Mouse (Mus musculus) myocyte (in vitro differentiated cells): ENCODE measurements around the gene Tmem63c. TPM values are rescaled to one million over a fixed set of nuclear protein-coding genes. Genes with fewer than 3 reads are reported as not detected.

Source experiments
- H3K27me3 ChIP-seq: one replicate; pipeline ENCODE4 v1.6.1; 2011; ENCODE audit not compliant: control insufficient read depth, insufficient read depth, insufficient read length
- H3K36me3 ChIP-seq: one replicate; pipeline ENCODE4 v1.6.1; 2011; ENCODE audit not compliant: control insufficient read depth, insufficient read depth
- H3K4me2 ChIP-seq: one replicate; pipeline ENCODE4 v1.6.1; 2011; ENCODE audit warnings: low read depth, control low read depth
- H3K4me3 ChIP-seq: one replicate; pipeline ENCODE4 v1.5.1; 2011; ENCODE audit warnings: mild to moderate bottlenecking, control low read depth, moderate library complexity
- H3K79me2 ChIP-seq: one replicate; pipeline ENCODE4 v1.6.1; 2011; ENCODE audit not compliant: control insufficient read depth, insufficient read depth
- H3ac ChIP-seq: one replicate; pipeline ENCODE4 v1.6.1; 2011; ENCODE audit not compliant: control insufficient read depth, insufficient read length
- CEBPB ChIP-seq: IDR thresholded peaks from 2 replicates; pipeline ENCODE4 v1.6.1; 2011; ENCODE audit warnings: mild to moderate bottlenecking, moderate library complexity; ENCODE audit not compliant: poor library complexity, insufficient read depth, severe bottlenecking
- E2F4 ChIP-seq: IDR thresholded peaks from one replicate; pipeline ENCODE4 v1.6.1; 2011; ENCODE audit warnings: mild to moderate bottlenecking, control low read depth, moderate library complexity; ENCODE audit not compliant: insufficient read depth
- MAX ChIP-seq: IDR thresholded peaks from one replicate; pipeline ENCODE4 v1.6.1; 2011; ENCODE audit warnings: low read depth, mild to moderate bottlenecking, control low read depth
- MYOD1 ChIP-seq, 3 experiments: IDR thresholded peaks; one replicate each; pipeline ENCODE4 v1.6.1; 2011; ENCODE audit warnings: control low read depth in 2 of 3, low read depth in 2 of 3, mild to moderate bottlenecking in 2 of 3, moderate library complexity in 1 of 3; ENCODE audit not compliant: insufficient read length in 2 of 3, control insufficient read depth in 1 of 3
- MYOG ChIP-seq, 3 experiments: IDR thresholded peaks; one replicate each; pipeline ENCODE4 v1.6.1; 2011; ENCODE audit warnings: control low read depth in 2 of 3, low read depth in 2 of 3, mild to moderate bottlenecking in 2 of 3; ENCODE audit not compliant: insufficient read length in 2 of 3, control insufficient read depth in 1 of 3, insufficient read depth in 1 of 3
- POLR2A ChIP-seq: IDR thresholded peaks from one replicate; pipeline ENCODE4 v1.6.1; 2011; ENCODE audit warnings: low read depth, mild to moderate bottlenecking, control low read depth, moderate library complexity; ENCODE audit not compliant: insufficient read length
- POLR2AphosphoS2 ChIP-seq: IDR thresholded peaks from one replicate; pipeline ENCODE4 v1.6.1; 2011; ENCODE audit warnings: low read depth, control low read depth; ENCODE audit not compliant: insufficient read length
- REST ChIP-seq: IDR thresholded peaks from one replicate; pipeline ENCODE4 v1.6.1; 2011; ENCODE audit warnings: mild to moderate bottlenecking, control low read depth, moderate library complexity; ENCODE audit not compliant: insufficient read depth, insufficient read length
- SRF ChIP-seq: IDR thresholded peaks from one replicate; pipeline ENCODE4 v1.6.1; 2011; ENCODE audit warnings: low read depth; ENCODE audit not compliant: control insufficient read depth, insufficient read length
- TCF12 ChIP-seq: IDR thresholded peaks from one replicate; pipeline ENCODE4 v1.6.1; 2011; ENCODE audit warnings: mild to moderate bottlenecking, control low read depth; ENCODE audit not compliant: poor library complexity, insufficient read depth, severe bottlenecking
- TCF3 ChIP-seq: IDR thresholded peaks from one replicate; pipeline ENCODE4 v1.6.1; 2011; ENCODE audit warnings: low read depth, control low read depth; ENCODE audit not compliant: insufficient read length
- USF1 ChIP-seq: IDR thresholded peaks from one replicate; pipeline ENCODE4 v1.6.1; 2011; ENCODE audit warnings: low read depth, mild to moderate bottlenecking, control low read depth, moderate library complexity
- polyA plus RNA-seq: library from polyadenylated mRNA; unstranded; fragments of >200 nt; fragmentation: generic; extraction: Trizol; gene quantifications from one replicate; pipeline ENCODE4 v1.2.1, GENCODE M21; 2012; ENCODE audit warnings: missing spikeins

Gene Tmem63c
- polyA plus RNA-seq, 1 experiment = not detected

DNA sequence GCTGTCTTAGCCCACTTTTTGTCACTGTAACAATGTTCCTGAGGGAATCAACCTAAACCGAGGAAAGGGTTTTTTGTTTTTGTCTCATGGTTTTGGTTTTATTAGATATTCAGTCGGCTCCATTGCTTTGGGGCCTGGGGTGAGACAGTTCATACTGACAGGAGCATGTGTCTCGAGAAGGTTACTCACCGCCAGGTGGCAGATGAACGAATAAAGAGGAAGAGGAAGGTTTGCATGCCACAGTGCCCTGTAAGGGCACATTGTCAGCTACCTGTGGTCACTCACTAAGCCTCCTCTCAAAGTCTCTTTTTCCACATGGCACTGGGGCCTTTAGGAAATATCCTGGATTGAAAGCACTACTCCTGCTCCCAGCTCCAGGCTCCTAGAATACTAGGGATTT, 49.4 kb downstream of the Tmem63c start:
- Histone ChIP-seq H3K36me3 (no peaks in the 10 kb centered on the region), H3K27me3 (peaks cover 48% of the 10 kb centered on the region), H3ac (no peak overlapping the region), H3K4me3 (no peak overlapping the region), H3K4me2 (no peak overlapping the region), H3K79me2 (no peaks in the 10 kb centered on the region)
- TF ChIP-seq TCF3 (no peak), CEBPB (no peak)

DNA sequence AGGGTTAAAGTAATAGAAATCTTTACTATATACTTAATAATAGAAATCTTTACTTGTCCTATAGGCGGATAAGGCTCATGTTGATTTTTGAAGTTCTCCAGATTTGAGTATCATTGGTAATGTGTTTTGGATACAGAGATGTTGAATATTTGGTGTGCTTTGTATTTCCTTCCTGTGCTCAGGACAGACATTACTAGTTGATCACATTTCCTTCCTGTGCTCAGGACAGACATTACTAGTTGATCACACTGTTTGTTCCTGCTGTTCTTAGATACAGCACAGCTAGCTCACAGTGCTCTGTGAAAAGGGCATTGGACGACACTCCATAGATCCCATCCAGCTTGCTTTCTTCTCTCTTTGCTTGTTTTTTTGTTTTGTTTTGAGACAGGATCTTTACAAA, 55.5 kb downstream of the Tmem63c start:
- no peak overlapping the region for H3K4me2 ChIP-seq
- H3ac ChIP-seq = no peak overlapping the region
- TF ChIP-seq POLR2A (no peak), REST (no peak), MAX (no peak), CEBPB (no peak), SRF (no peak), MYOD1 (IDR thresholded peaks at IDR 0.05; ENCODE audit: control insufficient read depth in 1 of 3, insufficient read length in 2 of 3, low read depth in 2 of 3) (no peak), E2F4 (no peak), USF1 (no peak), MYOG (IDR thresholded peaks at IDR 0.05; ENCODE audit: control insufficient read depth in 1 of 3, insufficient read depth in 1 of 3, insufficient read length in 2 of 3, low read depth in 2 of 3) (no peak)
- H3K4me3 ChIP-seq = no peak overlapping the region
- H3K27me3 ChIP-seq = peaks cover 44% of the 10 kb centered on the region
- no peaks in the 10 kb centered on the region for H3K36me3 ChIP-seq
- no peaks in the 10 kb centered on the region for H3K79me2 ChIP-seq

DNA sequence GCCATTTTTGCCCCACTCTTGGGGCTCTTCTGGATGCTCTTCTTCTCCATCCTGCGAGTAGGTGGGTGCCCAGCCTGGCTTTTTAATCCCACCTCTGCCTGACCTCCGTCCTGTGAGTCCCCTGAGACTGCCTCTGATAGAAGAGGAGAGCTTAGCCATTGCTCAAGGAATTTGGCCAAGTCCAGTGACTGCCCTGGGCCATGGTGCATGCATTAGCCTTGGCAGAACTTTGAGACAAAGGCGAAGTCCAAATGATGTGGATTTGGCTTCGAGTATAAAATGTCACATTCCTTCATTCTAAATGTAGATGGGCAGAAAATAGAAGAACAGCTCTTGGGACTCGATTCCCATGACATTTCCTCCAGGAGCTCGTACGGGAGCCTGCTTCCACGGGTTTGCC, 61.7 kb downstream of the Tmem63c start:
- Histone ChIP-seq H3K4me3 (no peak overlapping the region), H3K79me2 (no peaks in the 10 kb centered on the region), H3K36me3 (no peaks in the 10 kb centered on the region), H3K27me3 (peaks cover 37% of the 10 kb centered on the region), H3K4me2 (no peak overlapping the region), H3ac (no peak overlapping the region)
- TF ChIP-seq REST (no peak), MYOD1 (IDR thresholded peaks at IDR 0.05; ENCODE audit: control insufficient read depth in 1 of 3, insufficient read length in 2 of 3, low read depth in 2 of 3) (no peak), TCF12 (no peak), POLR2AphosphoS2 (no peak), SRF (no peak), USF1 (no peak), TCF3 (no peak), CEBPB (no peak), POLR2A (no peak)

DNA sequence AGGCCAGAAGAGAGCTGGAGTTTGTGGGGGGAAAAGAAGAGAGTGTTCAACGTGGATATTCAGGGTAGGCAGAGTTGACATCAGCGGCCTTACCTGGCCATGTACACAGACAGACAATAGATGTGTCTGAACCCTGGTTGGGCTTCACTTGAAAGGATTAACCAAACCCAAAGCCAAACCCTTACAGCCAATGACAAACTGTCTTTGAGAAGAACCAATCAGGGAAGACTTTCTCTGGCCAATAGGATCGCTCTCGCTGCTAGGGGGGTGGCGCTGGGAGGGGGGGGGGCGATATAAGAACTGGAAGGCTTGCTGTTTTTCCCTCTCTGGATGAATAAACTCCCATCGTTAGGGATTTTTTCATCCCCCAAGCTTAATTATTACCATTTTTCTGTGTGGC, 66.1 kb downstream of the Tmem63c start:
- Histone ChIP-seq H3K4me3 (no peak overlapping the region), H3K79me2 (no peaks in the 10 kb centered on the region), H3K4me2 (no peak overlapping the region), H3ac (no peak overlapping the region), H3K27me3 (peaks cover 30% of the 10 kb centered on the region), H3K36me3 (no peaks in the 10 kb centered on the region)
- TF ChIP-seq POLR2A (no peak), REST (no peak), MAX (no peak), MYOG (IDR thresholded peaks at IDR 0.05; ENCODE audit: control insufficient read depth in 1 of 3, insufficient read depth in 1 of 3, insufficient read length in 2 of 3, low read depth in 2 of 3) (no peak), CEBPB (no peak), TCF12 (no peak), POLR2AphosphoS2 (no peak), USF1 (no peak), TCF3 (no peak), SRF (no peak), MYOD1 (IDR thresholded peaks at IDR 0.05; ENCODE audit: control insufficient read depth in 1 of 3, insufficient read length in 2 of 3, low read depth in 2 of 3) (no peak), E2F4 (no peak)

DNA sequence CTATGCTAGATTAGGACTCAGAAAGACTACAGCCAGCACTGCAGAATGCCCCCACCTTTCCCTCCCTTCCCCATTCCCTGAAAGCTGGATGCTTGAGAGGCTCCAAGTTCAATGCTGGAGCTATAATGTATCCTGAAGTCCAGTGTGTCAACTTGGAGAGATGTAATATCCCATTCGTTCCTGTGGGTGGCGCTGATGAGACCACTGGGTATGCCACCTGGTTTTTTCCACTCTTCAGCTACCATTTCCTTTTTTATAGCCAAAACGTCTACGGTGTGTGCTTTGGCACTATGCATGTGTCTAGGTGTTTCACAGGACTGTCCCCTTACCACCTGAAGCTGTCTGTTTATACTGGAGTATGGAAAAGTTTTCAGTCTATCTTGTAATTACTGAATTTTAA, 67.2 kb downstream of the Tmem63c start:
- TF ChIP-seq TCF12 = no peak
- no peak for TF ChIP-seq MAX
- no peak for TF ChIP-seq E2F4
- TF ChIP-seq MYOD1 (IDR thresholded peaks at IDR 0.05; ENCODE audit: control insufficient read depth in 1 of 3, insufficient read length in 2 of 3, low read depth in 2 of 3) = no peak
- no peak for TF ChIP-seq REST
- H3K79me2 ChIP-seq = no peaks in the 10 kb centered on the region
- H3ac ChIP-seq = no peak overlapping the region
- H3K27me3 ChIP-seq = peaks cover 27% of the 10 kb centered on the region
- H3K36me3 ChIP-seq = no peaks in the 10 kb centered on the region
- H3K4me2 ChIP-seq = no peak overlapping the region
- H3K4me3 ChIP-seq = no peak overlapping the region
